Mouse (Mus musculus) spleen, adult 2 months (tissue): ENCODE measurements at regions not wholly inside any gene's neighbourhood (a gene's known extent, or its start where the extent isn't known, plus 50 kb on each side); places are given as distances from the start of the nearest gene placed in this dataset.

Source experiments
- CTCF ChIP-seq: fragments of 200-500 bp; IDR thresholded peaks from 2 replicates; pipeline ENCODE4 v1.5.1; 2011; ENCODE audit warnings: mild to moderate bottlenecking, inconsistent platforms; ENCODE audit not compliant: insufficient read depth, insufficient read length, insufficient replicate concordance; ENCODE audit errors: extremely low read depth
- POLR2A ChIP-seq: fragments of 200-500 bp; IDR thresholded peaks from 2 replicates; pipeline ENCODE4 v1.6.1; 2011; ENCODE audit warnings: low read depth, low read length, inconsistent platforms

DNA sequence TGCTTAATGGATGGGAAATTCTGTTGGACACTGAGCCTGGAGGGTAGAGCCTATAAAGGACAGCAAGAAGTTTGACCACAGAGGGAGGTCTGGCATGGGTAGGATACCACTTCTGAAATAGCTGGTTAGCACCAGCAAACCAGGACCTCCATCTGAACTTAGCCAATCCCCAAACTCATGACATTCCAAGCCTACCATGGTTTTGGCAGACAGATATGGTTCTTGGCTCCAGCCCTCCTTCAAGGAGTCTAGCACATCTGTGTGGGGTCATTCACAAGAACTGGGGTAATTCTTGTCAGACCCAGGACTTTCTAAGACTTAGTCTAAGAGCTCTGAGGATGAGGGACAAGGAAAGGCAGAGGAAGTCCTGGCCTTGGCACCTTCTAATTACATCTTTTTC, 187.7 kb downstream of the Phlda1 start:
- TF ChIP-seq POLR2A (no peak), CTCF (no peak)
